Mouse (Mus musculus): Measurements from ENCODE around the gene Cnr2. TPM values are rescaled to one million over a fixed set of nuclear protein-coding genes. Genes with fewer than 3 reads are reported as not detected.
A peak's percentile ranks its signal among the peaks of the same experiment; 100 is the strongest.

Gene Cnr2
- polyA plus RNA-seq, 1 experiment from 2014 or later: 0.14 TPM

DNA sequence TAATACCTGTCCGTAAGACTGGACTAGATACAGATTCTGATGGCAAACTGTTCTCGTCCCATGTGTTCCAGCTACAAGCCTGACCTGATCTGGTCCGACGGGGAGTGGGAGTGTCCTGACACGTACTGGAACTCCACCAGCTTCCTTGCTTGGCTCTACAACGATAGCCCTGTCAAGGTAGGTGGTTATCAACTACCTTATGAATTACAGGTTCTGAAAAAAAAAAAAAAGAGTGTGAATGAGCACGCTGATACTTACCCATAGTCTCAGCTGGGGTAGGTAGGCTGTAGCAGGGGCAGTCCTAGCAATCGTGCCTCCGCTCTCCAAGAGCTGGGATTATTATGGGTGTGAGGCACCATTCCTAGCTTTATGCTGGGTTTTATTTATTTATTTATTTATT, 34.6 kb downstream of the Cnr2 start:
- Histone ChIP-seq H3K4me3 (ENCODE audit: low read depth, low read length) (no peak overlapping the region), H3K4me1 (replicated peaks; ENCODE audit: control insufficient read depth, insufficient read depth, low read length) (no peaks in the 10 kb centered on the region), H3K9me3 (ENCODE audit: control insufficient read depth) (no peaks in the 10 kb centered on the region), H3K27ac (ENCODE audit: low read depth, low read length) (peak overlapping the region; percentile 68), H3K9ac (ENCODE audit: low read depth, low read length) (no peak overlapping the region), H3K36me3 (ENCODE audit: control insufficient read depth, insufficient read depth) (peaks cover 65% of the 10 kb centered on the region), H3K27me3 (replicated peaks; ENCODE audit: control insufficient read depth, insufficient read depth, low read length) (no peaks in the 10 kb centered on the region), H3K4me2 (replicated peaks; ENCODE audit: low read depth) (0 out of 2 replicates have a peak overlapping the region, but pooled peaks have one; percentile 1)
- TF ChIP-seq CTCF (IDR thresholded peaks at IDR 0.05; ENCODE audit: low read depth): no peak
- WGBS: 45% methylated on average over 9 of the region's 9 CpGs
- peak; percentile 37 for ATAC-seq

DNA sequence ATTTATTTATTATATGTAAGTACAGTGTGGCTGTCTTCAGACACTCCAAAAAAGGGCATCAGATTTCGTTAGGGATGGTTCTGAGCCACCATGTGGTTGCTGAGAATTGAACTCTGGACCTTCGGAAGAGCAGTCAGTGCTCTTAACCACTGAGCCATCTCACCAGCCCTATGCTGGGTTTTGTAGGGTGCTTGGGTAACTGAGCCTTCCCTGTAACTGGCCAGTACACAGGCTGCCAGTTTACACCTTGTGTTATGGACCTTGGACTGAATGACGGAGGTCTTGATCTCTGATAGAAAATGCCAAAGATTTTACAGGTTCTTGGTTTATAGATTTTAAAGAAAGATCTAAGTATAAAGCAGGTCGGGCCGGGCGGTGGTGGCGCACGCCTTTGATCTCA, 35.0 kb downstream of the Cnr2 start:
- Histone ChIP-seq H3K9ac (ENCODE audit: low read depth, low read length) (no peak overlapping the region), H3K36me3 (ENCODE audit: control insufficient read depth, insufficient read depth) (peaks cover 68% of the 10 kb centered on the region), H3K27me3 (replicated peaks; ENCODE audit: control insufficient read depth, insufficient read depth, low read length) (no peaks in the 10 kb centered on the region), H3K4me1 (replicated peaks; ENCODE audit: control insufficient read depth, insufficient read depth, low read length) (no peaks in the 10 kb centered on the region), H3K27ac (ENCODE audit: low read depth, low read length) (peak overlapping the region; percentile 68), H3K4me3 (ENCODE audit: low read depth, low read length) (no peak overlapping the region), H3K4me2 (replicated peaks; ENCODE audit: low read depth) (no peak overlapping the region), H3K9me3 (ENCODE audit: control insufficient read depth) (no peaks in the 10 kb centered on the region)
- no peak for TF ChIP-seq CTCF (IDR thresholded peaks at IDR 0.05; ENCODE audit: low read depth)
- peak; percentile 45 for ATAC-seq
- WGBS: 72% methylated on average over 8 of the region's 8 CpGs

DNA sequence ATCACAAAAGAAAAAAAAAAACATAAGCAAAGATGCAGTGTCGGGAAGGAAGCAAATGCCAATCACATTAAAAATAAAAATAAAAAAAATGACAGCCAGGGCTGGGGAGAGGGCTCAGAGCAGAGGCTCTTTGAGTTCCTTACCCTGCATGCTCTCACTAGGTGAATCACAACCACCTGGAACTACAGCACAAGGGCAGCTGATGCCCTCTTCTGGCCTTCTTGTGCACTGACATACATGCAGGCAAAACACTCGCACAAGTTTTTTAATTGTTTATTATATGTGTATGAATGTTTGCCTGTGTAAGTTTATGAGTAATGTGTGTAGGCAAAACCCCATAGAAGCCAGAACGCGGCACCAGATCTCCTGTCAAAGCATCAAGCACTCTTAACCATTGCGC, 36.6 kb downstream of the Cnr2 start:
- ATAC-seq: no peak
- H3K27me3 ChIP-seq (replicated peaks; ENCODE audit: control insufficient read depth, insufficient read depth, low read length): no peaks in the 10 kb centered on the region
- H3K9me3 ChIP-seq (ENCODE audit: control insufficient read depth): no peaks in the 10 kb centered on the region
- H3K36me3 ChIP-seq (ENCODE audit: control insufficient read depth, insufficient read depth): peaks cover 59% of the 10 kb centered on the region
- no peak overlapping the region for H3K27ac ChIP-seq (ENCODE audit: low read depth, low read length)
- no peak overlapping the region for H3K4me3 ChIP-seq (ENCODE audit: low read depth, low read length)
- TF ChIP-seq CTCF (IDR thresholded peaks at IDR 0.05; ENCODE audit: low read depth): peak; percentile 82
- no peak overlapping the region for H3K9ac ChIP-seq (ENCODE audit: low read depth, low read length)
- H3K4me1 ChIP-seq (replicated peaks; ENCODE audit: control insufficient read depth, insufficient read depth, low read length): no peaks in the 10 kb centered on the region
- no peak overlapping the region for H3K4me2 ChIP-seq (replicated peaks; ENCODE audit: low read depth)
- 65% methylated on average over 5 of the region's 5 CpGs for WGBS

DNA sequence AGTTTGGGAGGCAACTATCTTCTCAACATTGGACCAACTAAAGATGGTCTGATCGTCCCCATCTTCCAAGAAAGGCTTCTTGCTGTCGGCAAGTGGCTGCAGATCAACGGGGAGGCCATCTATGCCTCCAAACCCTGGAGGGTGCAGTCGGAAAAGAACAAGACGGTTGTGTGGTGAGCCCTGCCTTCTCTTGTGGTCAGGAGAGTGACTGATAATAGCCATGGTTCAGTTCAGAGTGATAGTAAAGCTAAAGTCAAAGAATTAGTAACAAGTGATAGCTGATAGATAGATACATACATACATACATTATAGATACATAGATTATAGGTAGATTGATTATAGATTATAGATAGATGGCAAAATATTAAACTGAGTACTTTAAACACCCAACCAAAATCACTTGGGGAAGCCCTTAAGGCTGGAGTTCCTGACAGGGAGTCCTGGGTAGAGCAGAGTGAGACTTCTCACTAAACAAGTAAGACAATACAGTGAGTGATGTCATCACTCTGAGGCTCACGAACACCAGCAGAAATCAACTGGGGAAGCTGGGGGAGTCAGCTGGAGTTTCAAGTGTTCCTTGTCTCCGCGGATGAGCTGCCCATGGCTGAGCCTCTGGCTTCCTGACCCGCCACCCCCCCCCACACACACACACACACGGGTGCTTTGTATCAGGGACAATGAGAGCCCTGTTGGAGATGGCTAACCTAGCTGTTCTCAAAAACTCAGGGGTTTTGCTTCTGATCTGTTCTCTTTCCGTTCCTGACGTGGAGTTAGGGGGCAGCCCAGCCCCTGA, 39.7 kb downstream of the Cnr2 start:
- no peaks in the 10 kb centered on the region for H3K4me1 ChIP-seq (replicated peaks; ENCODE audit: control insufficient read depth, insufficient read depth, low read length)
- 67% methylated on average over 12 of the region's 12 CpGs for WGBS
- no peak for ATAC-seq
- H3K9me3 ChIP-seq (ENCODE audit: control insufficient read depth): no peaks in the 10 kb centered on the region
- H3K4me3 ChIP-seq (ENCODE audit: low read depth, low read length): no peak overlapping the region
- no peaks in the 10 kb centered on the region for H3K27me3 ChIP-seq (replicated peaks; ENCODE audit: control insufficient read depth, insufficient read depth, low read length)
- TF ChIP-seq CTCF (IDR thresholded peaks at IDR 0.05; ENCODE audit: low read depth): no peak
- H3K9ac ChIP-seq (ENCODE audit: low read depth, low read length): 0 out of 2 replicates have a peak overlapping the region, but pooled peaks have one; percentile 11
- H3K27ac ChIP-seq (ENCODE audit: low read depth, low read length): no peak overlapping the region
- no peak overlapping the region for H3K4me2 ChIP-seq (replicated peaks; ENCODE audit: low read depth)
- peaks cover 74% of the 10 kb centered on the region for H3K36me3 ChIP-seq (ENCODE audit: control insufficient read depth, insufficient read depth)

DNA sequence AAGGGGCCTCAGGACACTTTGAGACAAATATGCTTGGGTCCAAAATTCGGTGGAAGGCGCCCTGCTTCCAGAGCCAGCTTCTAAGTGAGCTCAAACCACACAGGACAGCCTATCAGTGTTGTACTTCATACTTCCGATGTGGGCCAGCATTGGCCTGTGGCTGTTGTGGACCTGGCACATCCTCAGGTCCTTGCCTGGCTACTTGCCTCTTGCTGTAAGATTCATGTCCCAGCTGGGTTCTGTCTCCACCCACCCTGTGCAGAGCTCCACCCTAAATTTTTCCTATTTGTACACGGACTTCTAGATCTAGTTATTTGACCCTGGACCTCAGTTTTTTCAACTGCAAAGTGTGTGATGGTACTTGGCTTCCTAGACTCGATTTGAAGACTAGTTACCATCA, 40.3 kb downstream of the Cnr2 start:
- Histone ChIP-seq H3K9me3 (ENCODE audit: control insufficient read depth) (no peaks in the 10 kb centered on the region), H3K27ac (ENCODE audit: low read depth, low read length) (no peak overlapping the region), H3K4me3 (ENCODE audit: low read depth, low read length) (no peak overlapping the region), H3K36me3 (ENCODE audit: control insufficient read depth, insufficient read depth) (peaks cover 76% of the 10 kb centered on the region), H3K27me3 (replicated peaks; ENCODE audit: control insufficient read depth, insufficient read depth, low read length) (no peaks in the 10 kb centered on the region), H3K4me2 (replicated peaks; ENCODE audit: low read depth) (no peak overlapping the region), H3K4me1 (replicated peaks; ENCODE audit: control insufficient read depth, insufficient read depth, low read length) (no peaks in the 10 kb centered on the region), H3K9ac (ENCODE audit: low read depth, low read length) (0 out of 2 replicates have a peak overlapping the region, but pooled peaks have one; percentile 11)
- ATAC-seq: no peak
- 71% methylated on average over 5 of the region's 5 CpGs for WGBS
- TF ChIP-seq CTCF (IDR thresholded peaks at IDR 0.05; ENCODE audit: low read depth): no peak

DNA sequence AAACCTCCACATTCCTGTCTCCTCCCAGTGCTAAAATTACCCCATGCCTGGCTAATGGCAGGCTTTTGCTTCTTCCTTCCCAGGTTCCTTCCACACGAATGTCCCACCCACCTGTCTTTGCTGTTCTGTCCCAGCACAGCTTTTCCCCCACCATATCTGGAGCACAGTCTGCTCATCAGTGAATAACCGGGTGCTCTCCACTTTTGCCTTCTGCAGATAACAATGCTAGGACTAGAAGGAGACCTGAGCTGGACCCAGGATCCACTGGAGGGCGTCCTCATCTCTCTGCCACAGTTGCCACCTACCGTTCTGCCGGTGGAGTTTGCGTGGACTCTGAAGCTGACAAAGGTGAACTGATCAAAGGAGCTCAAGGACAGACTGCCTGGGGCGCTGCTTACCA, 43.7 kb downstream of the Cnr2 start:
- H3K36me3 ChIP-seq (ENCODE audit: control insufficient read depth, insufficient read depth): peaks cover 52% of the 10 kb centered on the region

More for the DNA sequence above, 43.7 kb downstream of the Cnr2 start:
- Histone ChIP-seq H3K9me3 (ENCODE audit: control insufficient read depth) (no peaks in the 10 kb centered on the region), H3K4me2 (replicated peaks; ENCODE audit: low read depth) (no peak overlapping the region), H3K27me3 (replicated peaks; ENCODE audit: control insufficient read depth, insufficient read depth, low read length) (no peaks in the 10 kb centered on the region), H3K4me1 (replicated peaks; ENCODE audit: control insufficient read depth, insufficient read depth, low read length) (no peaks in the 10 kb centered on the region), H3K4me3 (ENCODE audit: low read depth, low read length) (no peak overlapping the region), H3K27ac (ENCODE audit: low read depth, low read length) (no peak overlapping the region), H3K9ac (ENCODE audit: low read depth, low read length) (no peak overlapping the region)
- no peak for TF ChIP-seq CTCF (IDR thresholded peaks at IDR 0.05; ENCODE audit: low read depth)
- 77% methylated on average over 7 of the region's 7 CpGs for WGBS
- ATAC-seq: no peak

All from intestine, postnatal 0 days (tissue).